Mouse (Mus musculus) spleen, adult 2 months (tissue): Measurements from ENCODE around the gene Kcna5. TPM values are rescaled to one million over a fixed set of nuclear protein-coding genes. Genes with fewer than 3 reads are reported as not detected.

ENCODE experiments used
- DNase-seq, 2 experiments: peaks; one replicate each; pipeline versions ENCODE4 v3.0.0 to v3.0.0-alpha.2; 2012 to 2021; ENCODE audit warnings: low spot score in 2 of 2, low read depth in 1 of 2
- H3K27ac ChIP-seq: fragments of 200-500 bp; 2 replicates; pipeline ENCODE4 v1.5.1; 2012; ENCODE audit warnings: low read length, inconsistent platforms; ENCODE audit not compliant: insufficient read depth
- H3K27me3 ChIP-seq: fragments of 200-500 bp; 2 replicates; pipeline ENCODE4 v1.6.1; 2012; ENCODE audit warnings: mild to moderate bottlenecking, moderate library complexity, low read length, inconsistent platforms; ENCODE audit not compliant: control insufficient read depth, insufficient read depth
- H3K36me3 ChIP-seq: fragments of 200-500 bp; 2 replicates; pipeline ENCODE4 v1.6.1; 2012; ENCODE audit warnings: mild to moderate bottlenecking, low read length, inconsistent platforms; ENCODE audit not compliant: control insufficient read depth, insufficient read depth
- H3K4me1 ChIP-seq: fragments of 200-500 bp; 2 replicates; pipeline ENCODE4 v1.6.1; 2011; ENCODE audit warnings: inconsistent platforms; ENCODE audit not compliant: control insufficient read depth, insufficient read depth, insufficient read length
- H3K4me3 ChIP-seq: fragments of 200-500 bp; 2 replicates; pipeline ENCODE4 v1.5.1; 2011; ENCODE audit warnings: mild to moderate bottlenecking, inconsistent platforms; ENCODE audit not compliant: insufficient read depth, insufficient read length; ENCODE audit errors: extremely low read depth
- CTCF ChIP-seq: fragments of 200-500 bp; IDR thresholded peaks from 2 replicates; pipeline ENCODE4 v1.5.1; 2011; ENCODE audit warnings: mild to moderate bottlenecking, inconsistent platforms; ENCODE audit not compliant: insufficient read depth, insufficient read length, insufficient replicate concordance; ENCODE audit errors: extremely low read depth
- POLR2A ChIP-seq: fragments of 200-500 bp; IDR thresholded peaks from 2 replicates; pipeline ENCODE4 v1.6.1; 2011; ENCODE audit warnings: low read depth, low read length, inconsistent platforms
- WGBS: fragments of 180-500 bp; shearing (Covaris S2); methylation state at CpG from one replicate; pipeline ENCODE4 v1.1.7; 2018; 5-methylcytosine and 5-hydroxymethylcytosine counted together
- polyA plus RNA-seq: library from polyadenylated mRNA; depleted of rRNA; stranded (reverse); fragments of >200 nt; gene quantifications from 2 replicates; pipeline ENCODE4 v1.2.3, GENCODE M21; 2012; rRNA removed

Gene Kcna5
- polyA plus RNA-seq, 1 experiment: 0.25 TPM

DNA sequence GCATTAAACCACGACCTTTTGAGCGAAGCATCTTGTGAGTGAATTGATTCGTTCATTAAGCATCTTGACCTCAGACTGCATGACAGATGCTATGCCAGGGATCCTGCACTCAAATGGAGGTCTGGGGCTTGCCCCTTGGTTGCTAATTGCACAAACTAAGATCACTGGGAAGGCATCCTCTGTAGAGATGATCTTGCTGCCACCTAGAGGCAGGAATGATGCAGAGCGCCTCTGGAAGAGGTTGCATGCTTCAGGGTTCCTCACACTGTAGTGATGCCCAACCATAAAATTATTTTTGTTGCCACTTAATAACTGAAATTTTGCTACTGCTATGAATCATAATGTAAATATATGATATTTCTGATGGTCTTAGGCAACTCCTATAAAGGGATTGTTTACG lies 37.3 kb downstream of the Kcna5 start:
- no peak for DNase-seq
- no peak overlapping the region for H3K4me3 ChIP-seq
- H3K4me1 ChIP-seq: no peaks in the 10 kb centered on the region
- no peaks in the 10 kb centered on the region for H3K27me3 ChIP-seq
- TF ChIP-seq CTCF (no peak), POLR2A (no peak)
- no peaks in the 10 kb centered on the region for H3K36me3 ChIP-seq
- 63% methylated on average over 5 of the region's 5 CpGs for WGBS
- no peak overlapping the region for H3K27ac ChIP-seq

- TF ChIP-seq POLR2A: no peak
- TF ChIP-seq CTCF: no peak
- Histone ChIP-seq H3K36me3 (no peaks in the 10 kb centered on the region), H3K27me3 (no peaks in the 10 kb centered on the region), H3K4me3 (no peak overlapping the region), H3K4me1 (no peaks in the 10 kb centered on the region), H3K27ac (no peak overlapping the region)
- 64% methylated on average over 6 of the region's 6 CpGs for WGBS
- no peak for DNase-seq
Observed at GRCm38 (mm10) chr6:126497173-126497839, 37.9 kb downstream of the Kcna5 start.

DNA sequence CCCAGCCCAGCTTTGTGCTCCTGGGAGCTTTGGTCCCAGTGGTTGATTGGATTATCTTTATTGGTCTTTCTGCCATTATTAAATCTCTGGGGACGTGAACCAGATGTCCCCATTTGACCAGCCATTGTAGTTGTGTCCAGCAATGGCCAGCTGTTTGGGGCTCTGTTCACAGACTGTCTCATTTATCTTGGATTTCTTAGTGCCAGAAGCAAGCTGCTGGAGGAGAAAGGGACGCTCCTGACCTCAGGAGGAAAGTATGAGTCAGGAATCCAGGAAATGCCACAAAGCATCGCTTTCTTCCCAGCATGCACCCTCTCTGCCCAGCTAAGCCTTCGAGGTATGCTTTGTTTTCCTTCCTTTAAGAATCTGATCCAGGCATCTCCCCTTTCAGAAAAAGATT lies 48.1 kb downstream of the Kcna5 start:
- 35% methylated on average over 4 of the region's 4 CpGs for WGBS
- no peaks in the 10 kb centered on the region for H3K36me3 ChIP-seq

GRCm38 (mm10) chr6:126484887-126485286 lies 50.3 kb downstream of the Kcna5 start:
- no peaks in the 10 kb centered on the region for H3K4me1 ChIP-seq
- DNase-seq: no peak
- WGBS: 46% methylated on average over 4 of the region's 4 CpGs
- no peaks in the 10 kb centered on the region for H3K36me3 ChIP-seq
- H3K4me3 ChIP-seq: no peak overlapping the region
- no peaks in the 10 kb centered on the region; the same call in 1 of the 2 replicates for H3K27me3 ChIP-seq
- TF ChIP-seq POLR2A (no peak), CTCF (no peak)
- H3K27ac ChIP-seq: no peak overlapping the region

More for the DNA sequence above, 48.1 kb downstream of the Kcna5 start:
- Histone ChIP-seq H3K4me3 (no peak overlapping the region), H3K27me3 (no peaks in the 10 kb centered on the region; the same call in 1 of the 2 replicates), H3K27ac (no peak overlapping the region), H3K4me1 (no peaks in the 10 kb centered on the region)
- DNase-seq: no peak
- TF ChIP-seq POLR2A (no peak), CTCF (no peak)

GRCm38 (mm10) chr6:126483264-126483867 lies 51.8 kb downstream of the Kcna5 start:
- Histone ChIP-seq H3K4me3 (no peak overlapping the region), H3K4me1 (no peaks in the 10 kb centered on the region), H3K36me3 (no peaks in the 10 kb centered on the region), H3K27me3 (no peaks in the 10 kb centered on the region), H3K27ac (no peak overlapping the region)
- WGBS: 83% methylated on average over 11 of the region's 11 CpGs
- no peak for DNase-seq
- no peak for TF ChIP-seq POLR2A
- no peak for TF ChIP-seq CTCF

Other genes starting within 250 kb of the Kcna5 start
- 0.06 TPM in 2 replicates for gene Kcna1, start 111.0 kb upstream of the Kcna5 start, polyA plus RNA-seq
- gene Kcna6, start 205.3 kb upstream of the Kcna5 start, polyA plus RNA-seq: 0.05 and 0.16 TPM in 2 replicates